Mouse (Mus musculus): ENCODE measurements around the gene Hoxc5. TPM values are rescaled to one million over a fixed set of nuclear protein-coding genes. Genes with fewer than 3 reads are reported as not detected.

The Hoxc5 gene
- polyA plus RNA-seq, 2 experiments: 0.06 TPM; not detected in 1

GRCm38 (mm10) chr15:102970740-102971139, 3.5 kb downstream of the Hoxc5 start:
- no peak overlapping the region for H3K4me3 ChIP-seq (ENCODE audit: insufficient read depth in 1 of 2, low read depth in 2 of 2, low read length in 2 of 2)
- H3K4me2 ChIP-seq (ENCODE audit: low read depth): no peak overlapping the region
- no peaks in the 10 kb centered on the region for H3K9me3 ChIP-seq (ENCODE audit: control insufficient read depth, low read length)
- H3K4me1 ChIP-seq (replicated peaks; ENCODE audit: control insufficient read depth in 2 of 2, insufficient read depth in 2 of 2, low read length in 1 of 2): no peaks in the 10 kb centered on the region
- no peaks in the 10 kb centered on the region for H3K36me3 ChIP-seq (replicated peaks; ENCODE audit: control insufficient read depth, insufficient read depth, low read depth)
- ATAC-seq (ENCODE audit: insufficient read depth) (no peak), DNase-seq (ENCODE audit: low read depth in 3 of 3, low spot score in 3 of 3) (no peak)
- TF ChIP-seq CTCF (IDR thresholded peaks at IDR 0.05; ENCODE audit: low read depth) (no peak), EP300 (IDR thresholded peaks at IDR 0.05; ENCODE audit: low read depth) (no peak)
- H3K9ac ChIP-seq (replicated peaks): no peak overlapping the region
- no peak overlapping the region for H3K27ac ChIP-seq
- 2% methylated on average over 12 of the region's 12 CpGs for WGBS (ENCODE audit: insufficient replicate concordance)
- H3K27me3 ChIP-seq (ENCODE audit: control insufficient read depth, insufficient read depth, low read length): peaks cover 97% of the 10 kb centered on the region

GRCm38 (mm10) chr15:102972254-102972653, 5.0 kb downstream of the Hoxc5 start:
- Histone ChIP-seq H3K36me3 (replicated peaks; ENCODE audit: control insufficient read depth, insufficient read depth, low read depth) (no peaks in the 10 kb centered on the region), H3K27me3 (ENCODE audit: control insufficient read depth, insufficient read depth, low read length) (peaks cover 97% of the 10 kb centered on the region), H3K4me1 (replicated peaks; ENCODE audit: control insufficient read depth in 2 of 2, insufficient read depth in 2 of 2, low read length in 1 of 2) (no peaks in the 10 kb centered on the region), H3K4me2 (ENCODE audit: low read depth) (no peak overlapping the region), H3K4me3 (ENCODE audit: insufficient read depth in 1 of 2, low read depth in 2 of 2, low read length in 2 of 2) (no peak overlapping the region), H3K9ac (replicated peaks) (no peak overlapping the region), H3K27ac (no peak overlapping the region), H3K9me3 (ENCODE audit: control insufficient read depth, low read length) (no peaks in the 10 kb centered on the region)
- no peak for DNase-seq (ENCODE audit: low read depth in 3 of 3, low spot score in 3 of 3)
- under 1% methylated on average over 21 of the region's 21 CpGs for WGBS (ENCODE audit: insufficient replicate concordance)
- TF ChIP-seq EP300 (IDR thresholded peaks at IDR 0.05; ENCODE audit: low read depth): no peak
- no peak for TF ChIP-seq CTCF (IDR thresholded peaks at IDR 0.05; ENCODE audit: low read depth)
- no peak for ATAC-seq (ENCODE audit: insufficient read depth)

- Histone ChIP-seq H3K4me1 (replicated peaks; ENCODE audit: control insufficient read depth in 2 of 2, insufficient read depth in 2 of 2, low read length in 1 of 2) (no peaks in the 10 kb centered on the region), H3K9ac (replicated peaks) (no peak overlapping the region), H3K27ac (no peak overlapping the region), H3K4me3 (ENCODE audit: insufficient read depth in 1 of 2, low read depth in 2 of 2, low read length in 2 of 2) (no peak overlapping the region), H3K4me2 (ENCODE audit: low read depth) (no peak overlapping the region), H3K9me3 (ENCODE audit: control insufficient read depth, low read length) (no peaks in the 10 kb centered on the region), H3K27me3 (ENCODE audit: control insufficient read depth, insufficient read depth, low read length) (peaks cover 97% of the 10 kb centered on the region), H3K36me3 (replicated peaks; ENCODE audit: control insufficient read depth, insufficient read depth, low read depth) (no peaks in the 10 kb centered on the region)
- WGBS (ENCODE audit: insufficient replicate concordance): 3% methylated on average over 6 of the region's 6 CpGs
- ATAC-seq (ENCODE audit: insufficient read depth) (no peak), DNase-seq (ENCODE audit: low read depth in 3 of 3, low spot score in 3 of 3) (no peak)
- TF ChIP-seq CTCF (IDR thresholded peaks at IDR 0.05; ENCODE audit: low read depth) (no peak), EP300 (IDR thresholded peaks at IDR 0.05; ENCODE audit: low read depth) (no peak)
These were observed 5.5 kb downstream of the Hoxc5 start for GRCm38 (mm10) chr15:102972753-102973152.

- H3K4me2 ChIP-seq (ENCODE audit: low read depth): no peak overlapping the region
- WGBS (ENCODE audit: insufficient replicate concordance): 3% methylated on average over 7 of the region's 7 CpGs
- no peak overlapping the region for H3K4me3 ChIP-seq (ENCODE audit: insufficient read depth in 1 of 2, low read depth in 2 of 2, low read length in 2 of 2)
- no peaks in the 10 kb centered on the region for H3K4me1 ChIP-seq (replicated peaks; ENCODE audit: control insufficient read depth in 2 of 2, insufficient read depth in 2 of 2, low read length in 1 of 2)
- ATAC-seq (ENCODE audit: insufficient read depth): no peak
- no peak overlapping the region for H3K27ac ChIP-seq
- no peak for DNase-seq (ENCODE audit: low read depth in 3 of 3, low spot score in 3 of 3)
- H3K27me3 ChIP-seq (ENCODE audit: control insufficient read depth, insufficient read depth, low read length): peaks cover 99% of the 10 kb centered on the region
- no peaks in the 10 kb centered on the region for H3K9me3 ChIP-seq (ENCODE audit: control insufficient read depth, low read length)
- H3K9ac ChIP-seq (replicated peaks): no peak overlapping the region
- H3K36me3 ChIP-seq (replicated peaks; ENCODE audit: control insufficient read depth, insufficient read depth, low read depth): no peaks in the 10 kb centered on the region
- no peak for TF ChIP-seq CTCF (IDR thresholded peaks at IDR 0.05; ENCODE audit: low read depth)
- TF ChIP-seq EP300 (IDR thresholded peaks at IDR 0.05; ENCODE audit: low read depth): no peak
These were observed 7.8 kb downstream of the Hoxc5 start for GRCm38 (mm10) chr15:102975034-102975433.

- DNase-seq (ENCODE audit: low read depth in 3 of 3, low spot score in 3 of 3): no peak
- Histone ChIP-seq H3K27me3 (ENCODE audit: control insufficient read depth, insufficient read depth, low read length) (peaks cover 99% of the 10 kb centered on the region), H3K36me3 (replicated peaks; ENCODE audit: control insufficient read depth, insufficient read depth, low read depth) (no peaks in the 10 kb centered on the region)
These were observed 8.5 kb downstream of the Hoxc5 start for GRCm38 (mm10) chr15:102975688-102976111.

More at GRCm38 (mm10) chr15:102975688-102976111, 8.5 kb downstream of the Hoxc5 start:
- H3K9me3 ChIP-seq (ENCODE audit: control insufficient read depth, low read length): no peaks in the 10 kb centered on the region
- H3K4me2 ChIP-seq (ENCODE audit: low read depth): no peak overlapping the region
- TF ChIP-seq CTCF (IDR thresholded peaks at IDR 0.05; ENCODE audit: low read depth): no peak
- no peak for TF ChIP-seq EP300 (IDR thresholded peaks at IDR 0.05; ENCODE audit: low read depth)
- no peaks in the 10 kb centered on the region for H3K4me1 ChIP-seq (replicated peaks; ENCODE audit: control insufficient read depth in 2 of 2, insufficient read depth in 2 of 2, low read length in 1 of 2)
- H3K4me3 ChIP-seq (ENCODE audit: insufficient read depth in 1 of 2, low read depth in 2 of 2, low read length in 2 of 2): no peak overlapping the region
- no peak for ATAC-seq (ENCODE audit: insufficient read depth)
- WGBS (ENCODE audit: insufficient replicate concordance): 3% methylated on average over 21 of the region's 21 CpGs
- H3K27ac ChIP-seq: no peak overlapping the region
- no peak overlapping the region for H3K9ac ChIP-seq (replicated peaks)
